Mouse (Mus musculus): ENCODE data around the gene Lypla2. TPM values are rescaled to one million over a fixed set of nuclear protein-coding genes. Genes with fewer than 3 reads are reported as not detected.
A peak's percentile ranks its signal among the peaks of the same experiment; 100 is the strongest.

Lypla2 gene
- total RNA-seq, 2 experiments from 2014 or later = 19.4 to 28.6 TPM

- ATAC-seq (replicated peaks; ENCODE audit: poor library complexity, severe bottlenecking) = no peak
Observed at GRCm38 (mm10) chr4:135976146-135976545, 3.7 kb upstream of the Lypla2 start.

GRCm38 (mm10) chr4:135972911-135973811, 735 bp upstream of the Lypla2 start:
- peak; percentile 40 for ATAC-seq (replicated peaks; ENCODE audit: poor library complexity, severe bottlenecking)

GRCm38 (mm10) chr4:135971805-135972555, 446 bp downstream of the Lypla2 start:
- ATAC-seq (replicated peaks; ENCODE audit: poor library complexity, severe bottlenecking) = peak; percentile 35

GRCm38 (mm10) chr4:135970585-135970984, 1.8 kb downstream of the Lypla2 start:
- ATAC-seq (replicated peaks; ENCODE audit: poor library complexity, severe bottlenecking) = no peak

- ATAC-seq (replicated peaks; ENCODE audit: poor library complexity, severe bottlenecking) = no peak
Observed at GRCm38 (mm10) chr4:135969070-135969750, 3.2 kb downstream of the Lypla2 start.

- ATAC-seq (replicated peaks; ENCODE audit: poor library complexity, severe bottlenecking) = no peak
Observed at GRCm38 (mm10) chr4:135968271-135968869, 4.1 kb downstream of the Lypla2 start.

GRCm38 (mm10) chr4:135967086-135967760, 5.2 kb downstream of the Lypla2 start:
- no peak for ATAC-seq (replicated peaks; ENCODE audit: poor library complexity, severe bottlenecking)

- ATAC-seq (replicated peaks; ENCODE audit: poor library complexity, severe bottlenecking) = no peak
Observed at GRCm38 (mm10) chr4:135966283-135966682, 6.1 kb downstream of the Lypla2 start.

- no peak for ATAC-seq (replicated peaks; ENCODE audit: poor library complexity, severe bottlenecking)
Observed at GRCm38 (mm10) chr4:135965113-135965512, 7.3 kb downstream of the Lypla2 start.

GRCm38 (mm10) chr4:135964426-135964825, 8.0 kb downstream of the Lypla2 start:
- ATAC-seq (replicated peaks; ENCODE audit: poor library complexity, severe bottlenecking) = peak; percentile 28

- ATAC-seq (replicated peaks; ENCODE audit: poor library complexity, severe bottlenecking) = peak; percentile 83
Observed at GRCm38 (mm10) chr4:135963457-135964193, 8.8 kb downstream of the Lypla2 start, which contains the start of gene Gale. Gene Gale (plus strand): TSS chr4:135963727.

GRCm38 (mm10) chr4:135962946-135963345, 9.5 kb downstream of the Lypla2 start:
- ATAC-seq (replicated peaks; ENCODE audit: poor library complexity, severe bottlenecking) = no peak; the same call in 1 of the 2 replicates

GRCm38 (mm10) chr4:135962198-135962597, 10.2 kb downstream of the Lypla2 start:
- no peak for ATAC-seq (replicated peaks; ENCODE audit: poor library complexity, severe bottlenecking)

GRCm38 (mm10) chr4:135961709-135962108, 10.7 kb downstream of the Lypla2 start:
- ATAC-seq (replicated peaks; ENCODE audit: poor library complexity, severe bottlenecking) = no peak

GRCm38 (mm10) chr4:135960717-135961116, 11.7 kb downstream of the Lypla2 start:
- ATAC-seq (replicated peaks; ENCODE audit: poor library complexity, severe bottlenecking) = peak; percentile 54

- ATAC-seq (replicated peaks; ENCODE audit: poor library complexity, severe bottlenecking) = no peak
Observed at GRCm38 (mm10) chr4:135958354-135958753, 14.1 kb downstream of the Lypla2 start.

- ATAC-seq (replicated peaks; ENCODE audit: poor library complexity, severe bottlenecking) = no peak
Observed at GRCm38 (mm10) chr4:135955886-135956285, 16.5 kb downstream of the Lypla2 start.

GRCm38 (mm10) chr4:135954241-135954640, 18.2 kb downstream of the Lypla2 start:
- ATAC-seq (replicated peaks; ENCODE audit: poor library complexity, severe bottlenecking) = peak; percentile 56

- ATAC-seq (replicated peaks; ENCODE audit: poor library complexity, severe bottlenecking) = no peak
Observed at GRCm38 (mm10) chr4:135953179-135953578, 19.2 kb downstream of the Lypla2 start.

Measured in granulocyte monocyte progenitor cell, adult 5-6 weeks (primary cell).